Mouse (Mus musculus): Measurements from ENCODE around the gene Oog4. TPM values are rescaled to one million over a fixed set of nuclear protein-coding genes. Genes with fewer than 3 reads are reported as not detected.
A peak's percentile ranks its signal among the peaks of the same experiment; 100 is the strongest.

Gene Oog4
- polyA plus RNA-seq, 1 experiment: not detected

- WGBS: 11% methylated on average over 40 of the region's 43 CpGs
- TF ChIP-seq POLR2A (IDR thresholded peaks at IDR 0.05; ENCODE audit: low read depth, low read length) (no peak), CTCF (IDR thresholded peaks at IDR 0.05; ENCODE audit: extremely low read depth, insufficient read length, insufficient replicate concordance, low read depth, low read length) (no peak)
Observed at GRCm38 (mm10) chr4:143388955-143389702, 61.0 kb downstream of the Oog4 start.

More at GRCm38 (mm10) chr4:143388955-143389702, 61.0 kb downstream of the Oog4 start:
- no peaks in the 10 kb centered on the region for H3K4me1 ChIP-seq (ENCODE audit: control insufficient read depth, insufficient read depth, insufficient read length, low read length)
- no peak overlapping the region for H3K27ac ChIP-seq (ENCODE audit: insufficient read depth, low read depth, low read length)
- H3K36me3 ChIP-seq (ENCODE audit: control insufficient read depth, insufficient read depth, low read length): no peaks in the 10 kb centered on the region
- H3K27me3 ChIP-seq (ENCODE audit: control insufficient read depth, insufficient read depth, low read length): peaks cover 5% of the 10 kb centered on the region; the same call in 1 of the 2 replicates
- peak overlapping the region; percentile 40 for H3K4me3 ChIP-seq (ENCODE audit: low read depth, low read length)

Other genes starting within 250 kb of the Oog4 start
- gene Prdm2, start 237.3 kb downstream of the Oog4 start, polyA plus RNA-seq (2012; rRNA removed): 5.3 and 12.3 TPM in 2 replicates
- 0.80 and 1.2 TPM in 2 replicates for gene Pdpn, start 150.8 kb downstream of the Oog4 start, polyA plus RNA-seq (2012; rRNA removed)
- gene Lrrc38, start 100.6 kb downstream of the Oog4 start, polyA plus RNA-seq (2012; rRNA removed): not detected in 2 replicates
- gene Pramel1, start 55.9 kb downstream of the Oog4 start, polyA plus RNA-seq (2012; rRNA removed): not detected in 2 replicates
- gene Pramef8, start 37.9 kb downstream of the Oog4 start, polyA plus RNA-seq (2012; rRNA removed): 1.4 and 3.5 TPM in 2 replicates
- not detected in 2 replicates for gene Gm13043, start 61.0 kb upstream of the Oog4 start, polyA plus RNA-seq (2012; rRNA removed)
- not detected in 2 replicates for gene Gm13040, start 85.6 kb upstream of the Oog4 start, polyA plus RNA-seq (2012; rRNA removed)
- not detected in 2 replicates for gene BC080695, start 101.4 kb upstream of the Oog4 start, polyA plus RNA-seq (2012; rRNA removed)
- gene Gm13057, start 101.4 kb upstream of the Oog4 start, polyA plus RNA-seq (2012; rRNA removed): not detected in 2 replicates
- not detected in 2 replicates for gene Gm13083, start 164.7 kb upstream of the Oog4 start, polyA plus RNA-seq (2012; rRNA removed)
- not detected in 2 replicates for gene Gm13088, start 206.9 kb upstream of the Oog4 start, polyA plus RNA-seq (2012; rRNA removed)